Mouse (Mus musculus) forebrain, embryonic 13.5 days (tissue): ENCODE data around the gene Gpr137. TPM values are rescaled to one million over a fixed set of nuclear protein-coding genes. Genes with fewer than 3 reads are reported as not detected.
A peak's percentile ranks its signal among the peaks of the same experiment; 100 is the strongest.

Source experiments
- ATAC-seq: fragments of 200-750 bp; cut with Nextera tagmentation; 2 replicates; pipeline ENCODE4 v1.8.0; 2017
- H3K27ac ChIP-seq: fragments of 300-500 bp; sonication (generic); 2 replicates; pipeline ENCODE4 v1.5.1; 2015; ENCODE audit warnings: inconsistent platforms, mild to moderate bottlenecking, moderate library complexity
- H3K27me3 ChIP-seq: fragments of 300-500 bp; sonication (generic); 2 replicates; pipeline ENCODE4 v1.6.1; 2015; ENCODE audit warnings: mild to moderate bottlenecking, inconsistent platforms
- H3K36me3 ChIP-seq: fragments of 300-500 bp; sonication (generic); 2 replicates; pipeline ENCODE4 v1.6.1; 2015; ENCODE audit warnings: mild to moderate bottlenecking, inconsistent platforms; ENCODE audit not compliant: poor library complexity, severe bottlenecking
- H3K4me1 ChIP-seq: fragments of 300-500 bp; sonication (generic); 2 replicates; pipeline ENCODE4 v1.6.1; 2015; ENCODE audit warnings: inconsistent platforms
- H3K4me2 ChIP-seq: fragments of 300-500 bp; sonication (generic); 2 replicates; pipeline ENCODE4 v1.6.1; 2015; ENCODE audit warnings: inconsistent platforms, mild to moderate bottlenecking, moderate library complexity
- H3K4me3 ChIP-seq: fragments of 300-500 bp; sonication (generic); 2 replicates; pipeline ENCODE4 v1.5.1; 2015; ENCODE audit warnings: mild to moderate bottlenecking, inconsistent platforms
- H3K9ac ChIP-seq: fragments of 300-500 bp; sonication (generic); 2 replicates; pipeline ENCODE4 v1.6.1; 2015; ENCODE audit warnings: mild to moderate bottlenecking, inconsistent platforms
- H3K9me3 ChIP-seq: fragments of 300-500 bp; sonication (generic); replicated peaks from 2 replicates; pipeline ENCODE4 v1.6.1; 2016; ENCODE audit warnings: inconsistent platforms
- WGBS: fragments of 180-500 bp; shearing (Covaris S2); methylation state at CpG from one replicate; pipeline ENCODE4 v1.1.7; 2015; 5-methylcytosine and 5-hydroxymethylcytosine counted together
- polyA plus RNA-seq: library from polyadenylated mRNA; unstranded; fragments of >200 nt; fragmentation: Nextera tagmentation; extraction: Ambion mirVana; gene quantifications from 2 replicates; pipeline ENCODE4 v1.2.1, GENCODE M21; 2015

Gene Gpr137
- polyA plus RNA-seq, 1 experiment from 2014 or later: 32.4 TPM

- Histone ChIP-seq H3K4me3 (peak overlapping the region; percentile 60), H3K27me3 (no peaks in the 10 kb centered on the region), H3K9ac (peak overlapping the region; percentile 84), H3K27ac (peak overlapping the region; percentile 97; the same call in 1 of the 2 replicates), H3K9me3 (no peaks in the 10 kb centered on the region), H3K4me1 (peaks cover 27% of the 10 kb centered on the region), H3K36me3 (peaks cover 16% of the 10 kb centered on the region), H3K4me2 (peak overlapping the region; percentile 98)
- ATAC-seq: no peak
- WGBS: 54% methylated on average over 5 of the region's 5 CpGs
Measured at GRCm38 (mm10) chr19:6949951-6950350, 7.7 kb upstream of the Gpr137 start.

- ATAC-seq: no peak
- peak overlapping the region; percentile 98; the same call in 1 of the 2 replicates for H3K4me2 ChIP-seq
- no peaks in the 10 kb centered on the region for H3K9me3 ChIP-seq
- WGBS: 90% methylated on average over 5 of the region's 5 CpGs
- peaks cover 27% of the 10 kb centered on the region for H3K4me1 ChIP-seq
- no peaks in the 10 kb centered on the region for H3K27me3 ChIP-seq
- no peak overlapping the region for H3K9ac ChIP-seq
- peaks cover 15% of the 10 kb centered on the region for H3K36me3 ChIP-seq
- H3K27ac ChIP-seq: no peak overlapping the region
- no peak overlapping the region for H3K4me3 ChIP-seq
Measured at GRCm38 (mm10) chr19:6949532-6949931, 7.3 kb upstream of the Gpr137 start.

- WGBS: 79% methylated on average over 4 of the region's 4 CpGs
- no peaks in the 10 kb centered on the region for H3K27me3 ChIP-seq
Measured at GRCm38 (mm10) chr19:6948186-6948585, 5.9 kb upstream of the Gpr137 start.

GRCm38 (mm10) chr19:6947742-6948141 lies 5.5 kb upstream of the Gpr137 start:
- Histone ChIP-seq H3K27me3 (no peaks in the 10 kb centered on the region), H3K36me3 (peaks cover 15% of the 10 kb centered on the region), H3K4me2 (no peak overlapping the region), H3K9ac (0 out of 2 replicates have a peak overlapping the region, but pooled peaks have one; percentile 12), H3K27ac (no peak overlapping the region), H3K4me3 (no peak overlapping the region), H3K4me1 (peaks cover 27% of the 10 kb centered on the region), H3K9me3 (no peaks in the 10 kb centered on the region)
- no peak for ATAC-seq
- WGBS: 54% methylated on average over 4 of the region's 4 CpGs

More at GRCm38 (mm10) chr19:6948186-6948585, 5.9 kb upstream of the Gpr137 start:
- Histone ChIP-seq H3K4me1 (peaks cover 27% of the 10 kb centered on the region), H3K9ac (0 out of 2 replicates have a peak overlapping the region, but pooled peaks have one; percentile 12), H3K4me2 (no peak overlapping the region), H3K27ac (no peak overlapping the region), H3K4me3 (no peak overlapping the region), H3K9me3 (no peaks in the 10 kb centered on the region), H3K36me3 (peaks cover 15% of the 10 kb centered on the region)
- no peak for ATAC-seq

- no peak for ATAC-seq
- no peak overlapping the region for H3K27ac ChIP-seq
Measured at GRCm38 (mm10) chr19:6943709-6944108, 1.4 kb upstream of the Gpr137 start.

GRCm38 (mm10) chr19:6942764-6943163 lies 484 bp upstream of the Gpr137 start:
- H3K27me3 ChIP-seq: peaks cover 4% of the 10 kb centered on the region; the same call in 1 of the 2 replicates
- ATAC-seq: no peak
- WGBS: 25% methylated on average over 5 of the region's 5 CpGs

More at GRCm38 (mm10) chr19:6943709-6944108, 1.4 kb upstream of the Gpr137 start:
- no peak overlapping the region for H3K4me2 ChIP-seq
- H3K9me3 ChIP-seq: no peaks in the 10 kb centered on the region
- H3K4me3 ChIP-seq: no peak overlapping the region
- H3K4me1 ChIP-seq: peaks cover 32% of the 10 kb centered on the region
- H3K27me3 ChIP-seq: no peaks in the 10 kb centered on the region
- 90% methylated on average over 6 of the region's 6 CpGs for WGBS
- peaks cover 10% of the 10 kb centered on the region for H3K36me3 ChIP-seq
- no peak overlapping the region for H3K9ac ChIP-seq

GRCm38 (mm10) chr19:6941372-6942248 lies 670 bp downstream of the Gpr137 start, which contains the start of gene Bad:
Gene Bad, plus strand, starts transcription at chr19:6941861.
- ATAC-seq: peak; percentile 90
- Histone ChIP-seq H3K4me1 (peaks cover 43% of the 10 kb centered on the region), H3K9ac (peak within 1 kb of the TSS; percentile 95), H3K27ac (peak within 1 kb of the TSS; percentile 90), H3K9me3 (no peaks in the 10 kb centered on the region), H3K36me3 (peaks cover 10% of the 10 kb centered on the region), H3K4me2 (peak within 1 kb of the TSS; percentile 99), H3K27me3 (peaks cover 4% of the 10 kb centered on the region; the same call in 1 of the 2 replicates), H3K4me3 (peak within 1 kb of the TSS; percentile 86)
- WGBS: 0% methylated on average over 81 of the region's 83 CpGs

More at GRCm38 (mm10) chr19:6942764-6943163, 484 bp upstream of the Gpr137 start:
- peak overlapping the region; percentile 95 for H3K9ac ChIP-seq
- H3K4me2 ChIP-seq: peak overlapping the region; percentile 99
- peak overlapping the region; percentile 90 for H3K27ac ChIP-seq
- H3K9me3 ChIP-seq: no peaks in the 10 kb centered on the region
- peak overlapping the region; percentile 86 for H3K4me3 ChIP-seq
- H3K36me3 ChIP-seq: peaks cover 10% of the 10 kb centered on the region
- peaks cover 41% of the 10 kb centered on the region for H3K4me1 ChIP-seq

- peak; percentile 25 for ATAC-seq
- peaks cover 12% of the 10 kb centered on the region for H3K27me3 ChIP-seq
- no peaks in the 10 kb centered on the region for H3K9me3 ChIP-seq
- H3K4me3 ChIP-seq: peak overlapping the region; percentile 86
- peaks cover 8% of the 10 kb centered on the region for H3K36me3 ChIP-seq
- H3K27ac ChIP-seq: peak overlapping the region; percentile 59; the same call in 1 of the 2 replicates
- peak overlapping the region; percentile 95 for H3K9ac ChIP-seq
- 21% methylated on average over 28 of the region's 29 CpGs for WGBS
- peaks cover 43% of the 10 kb centered on the region for H3K4me1 ChIP-seq
- H3K4me2 ChIP-seq: peak overlapping the region; percentile 99
Measured at GRCm38 (mm10) chr19:6940396-6941351, 1.6 kb downstream of the Gpr137 start.

- H3K4me2 ChIP-seq: peak overlapping the region; percentile 99
- 87% methylated on average over 20 of the region's 20 CpGs for WGBS
- 0 out of 2 replicates have a peak overlapping the region, but pooled peaks have one; percentile 4 for H3K4me3 ChIP-seq
Measured at GRCm38 (mm10) chr19:6939106-6940002, 2.9 kb downstream of the Gpr137 start.

GRCm38 (mm10) chr19:6937541-6938465 lies 4.5 kb downstream of the Gpr137 start:
- Histone ChIP-seq H3K9me3 (no peaks in the 10 kb centered on the region), H3K9ac (peak overlapping the region; percentile 48; the same call in 1 of the 2 replicates), H3K4me1 (peaks cover 51% of the 10 kb centered on the region), H3K36me3 (no peaks in the 10 kb centered on the region), H3K27me3 (peaks cover 41% of the 10 kb centered on the region), H3K4me3 (no peak overlapping the region), H3K4me2 (no peak overlapping the region), H3K27ac (no peak overlapping the region)
- no peak for ATAC-seq
- whole genome bisulfite sequencing: 81% methylated on average over 16 of the region's 16 CpGs

More at GRCm38 (mm10) chr19:6939106-6940002, 2.9 kb downstream of the Gpr137 start:
- peak overlapping the region; percentile 48 for H3K9ac ChIP-seq
- peaks cover 25% of the 10 kb centered on the region for H3K27me3 ChIP-seq
- no peak overlapping the region for H3K27ac ChIP-seq
- no peaks in the 10 kb centered on the region for H3K9me3 ChIP-seq
- no peaks in the 10 kb centered on the region for H3K36me3 ChIP-seq
- ATAC-seq: no peak
- H3K4me1 ChIP-seq: peaks cover 43% of the 10 kb centered on the region
